Mouse (Mus musculus) mesoderm, embryonic 11.5 days (tissue): Measurements from ENCODE around the gene Nupl2.

Source experiments
- DNase-seq: peaks from one replicate; pipeline ENCODE4 v3.0.0-alpha.2; 2012; ENCODE audit warnings: low read depth, low spot score

Gene Nupl2

DNA sequence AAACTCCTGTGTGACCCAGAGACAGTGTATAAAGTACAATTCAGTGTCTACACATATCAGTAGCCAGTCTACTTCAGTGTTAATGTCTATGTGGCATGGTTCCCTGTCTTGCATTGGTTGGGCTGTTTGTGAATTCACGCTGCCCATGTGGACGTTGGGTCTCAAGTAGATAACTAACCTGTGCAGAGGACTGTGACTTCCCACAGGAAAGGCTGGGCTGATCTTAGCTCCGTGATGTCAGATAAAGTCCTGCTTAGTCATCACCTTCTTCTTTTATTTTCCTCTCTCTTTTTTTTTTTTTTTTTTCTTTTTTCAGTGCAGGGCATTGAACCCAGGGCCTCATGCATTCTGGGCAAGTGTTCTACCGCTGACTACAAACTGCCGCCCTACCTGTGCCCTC lies 43.7 kb downstream of the Nupl2 start:
- no peak for DNase-seq

DNA sequence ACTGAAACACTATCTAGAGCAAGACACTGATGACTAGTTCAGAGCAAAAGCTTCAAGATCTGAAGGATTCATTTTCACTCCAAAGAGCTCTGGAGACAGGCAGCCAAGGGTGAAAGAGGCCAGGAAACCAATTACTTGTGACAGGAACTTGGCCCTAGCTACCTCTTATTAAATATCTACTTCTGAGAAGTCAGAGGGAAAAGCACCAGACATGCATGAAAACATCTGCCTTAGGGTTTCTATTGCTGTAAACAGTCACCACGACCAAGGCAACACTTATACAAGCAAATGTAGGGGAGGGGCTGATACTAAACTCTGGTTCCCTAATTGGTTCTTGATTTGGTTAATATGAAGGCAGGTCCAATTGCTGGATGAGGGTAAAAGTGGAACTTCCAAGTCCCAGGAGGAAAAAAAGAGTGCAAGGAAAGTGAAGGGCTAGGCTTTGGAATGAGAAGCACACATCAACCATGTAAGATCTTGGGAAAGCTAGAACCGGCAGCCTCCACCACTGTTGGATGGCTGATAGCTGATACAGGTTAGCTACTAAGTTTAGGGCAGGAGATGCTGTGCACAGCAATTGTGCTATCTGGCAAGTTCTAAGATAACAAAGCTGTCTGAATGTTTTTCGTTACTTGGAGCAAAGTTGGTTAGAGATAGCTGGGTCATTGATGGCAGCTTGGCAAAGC lies 49.2 kb downstream of the Nupl2 start:
- no peak for DNase-seq

DNA sequence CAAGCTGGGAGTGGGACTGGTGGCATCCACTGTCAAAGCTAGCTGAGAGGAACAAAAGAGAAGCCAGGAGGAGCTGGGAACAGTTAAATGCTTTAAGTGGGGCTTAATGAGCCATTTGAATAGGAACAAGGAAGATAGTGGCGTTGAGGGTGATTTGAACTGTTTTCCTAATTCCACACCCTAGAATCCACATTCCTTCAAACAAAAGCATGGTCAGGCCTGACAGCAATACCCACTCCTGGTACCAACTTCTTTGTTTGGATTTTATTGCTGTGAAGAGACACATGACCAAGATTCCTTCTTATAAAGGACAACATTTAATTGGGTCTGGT lies 49.8 kb downstream of the Nupl2 start:
- DNase-seq, result no peak

DNA sequence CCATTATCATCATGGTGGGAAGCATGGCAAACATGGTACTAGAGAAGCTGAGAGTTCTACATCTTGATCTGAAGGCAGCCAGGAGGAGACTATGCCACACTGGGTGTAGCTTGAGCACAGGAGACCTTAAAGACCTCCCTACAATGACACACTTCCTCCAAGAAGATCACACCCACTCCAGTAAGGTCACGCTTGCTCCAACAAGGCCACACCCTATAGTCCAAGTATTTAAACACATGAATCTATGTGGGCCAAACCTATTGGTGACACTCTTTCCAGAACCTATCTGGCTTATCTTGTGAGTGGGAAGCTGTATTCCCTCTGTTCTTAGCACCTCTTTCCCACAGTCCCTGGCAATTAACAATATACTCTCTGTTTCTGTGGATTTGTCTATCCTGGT lies 50.1 kb downstream of the Nupl2 start:
- DNase-seq, result no peak
